Mouse (Mus musculus) MEL (cell line): ENCODE measurements at regions not wholly inside any gene's neighbourhood (a gene's known extent, or its start where the extent isn't known, plus 50 kb on each side); places are given as distances from the start of the nearest gene placed in this dataset.

Experiments used
- DNase-seq: peaks from one replicate; pipeline ENCODE4 v3.0.0; 2011; ENCODE audit warnings: low read depth, low spot score
- H3K27ac ChIP-seq: 2 replicates; pipeline ENCODE4 v1.5.1; 2012; ENCODE audit warnings: low read depth, mild to moderate bottlenecking, control low read depth, low read length, moderate library complexity; ENCODE audit not compliant: control insufficient read depth
- H3K27me3 ChIP-seq, 2 experiments: fragments of 150-350 bp in 1 of 2; sonication (generic) in 1 of 2; 2 replicates each; pipeline ENCODE4 v1.6.1; 2012; ENCODE audit warnings: low read length in 2 of 2, mild to moderate bottlenecking in 2 of 2, improper control_type of control experiment in 1 of 2, moderate library complexity in 1 of 2; ENCODE audit not compliant: insufficient read depth in 2 of 2, control insufficient read depth in 1 of 2
- H3K36me3 ChIP-seq, 2 experiments: 2 replicates each; pipeline ENCODE4 v1.6.1; 2012 to 2014; ENCODE audit warnings: low read length in 2 of 2, improper control_type of control experiment in 1 of 2, inconsistent platforms in 1 of 2, mild to moderate bottlenecking in 1 of 2; ENCODE audit not compliant: insufficient read depth in 2 of 2, control insufficient read depth in 1 of 2
- H3K4me1 ChIP-seq, 2 experiments: fragments of 150-350 bp in 1 of 2; sonication (generic) in 1 of 2; 2 replicates each; pipeline ENCODE4 v1.6.1; 2012; ENCODE audit warnings: low read length in 2 of 2, improper control_type of control experiment in 1 of 2, mild to moderate bottlenecking in 1 of 2; ENCODE audit not compliant: insufficient read depth in 2 of 2, control insufficient read depth in 1 of 2
- H3K4me3 ChIP-seq, 2 experiments: fragments of 150-350 bp in 1 of 2; sonication (generic) in 1 of 2; 2 replicates each; pipeline ENCODE4 v1.5.1; 2012; ENCODE audit warnings: low read depth in 2 of 2, low read length in 2 of 2, mild to moderate bottlenecking in 2 of 2, moderate library complexity in 2 of 2, control low read depth in 1 of 2, improper control_type of control experiment in 1 of 2; ENCODE audit not compliant: control insufficient read depth in 1 of 2, insufficient read depth in 1 of 2
- H3K79me2 ChIP-seq: 2 replicates; pipeline ENCODE4 v1.6.1; 2012; ENCODE audit warnings: mild to moderate bottlenecking, low read length, moderate library complexity; ENCODE audit not compliant: control insufficient read depth, poor library complexity, insufficient read depth
- H3K9ac ChIP-seq: 2 replicates; pipeline ENCODE4 v1.6.1; 2012; ENCODE audit warnings: low read depth, mild to moderate bottlenecking, control low read depth, low read length, moderate library complexity; ENCODE audit not compliant: control insufficient read depth, poor library complexity, severe bottlenecking
- H3K9me3 ChIP-seq: fragments of 150-350 bp; sonication (generic); replicated peaks from 2 replicates; pipeline ENCODE4 v1.6.1; 2012; ENCODE audit warnings: mild to moderate bottlenecking, low read length, improper control_type of control experiment, moderate library complexity; ENCODE audit not compliant: insufficient read depth
- CHD1 ChIP-seq: IDR thresholded peaks from 2 replicates; pipeline ENCODE4 v1.6.1; 2012; ENCODE audit warnings: low read depth, mild to moderate bottlenecking, inconsistent platforms, low read length, improper control_type of control experiment
- CHD2 ChIP-seq: IDR thresholded peaks from 2 replicates; pipeline ENCODE4 v1.6.1; 2011; ENCODE audit warnings: low read length, improper control_type of control experiment
- CTCF ChIP-seq, 3 experiments: IDR thresholded peaks in 2 of 3; conservative IDR thresholded peaks in 1 of 3; 2 replicates each; pipeline ENCODE4 v1.5.1; 2011 to 2012; ENCODE audit warnings: low read length in 3 of 3, low read depth in 2 of 3, mild to moderate bottlenecking in 2 of 3, improper control_type of control experiment in 1 of 3, inconsistent platforms in 1 of 3, mixed read lengths in 1 of 3, moderate library complexity in 1 of 3; ENCODE audit not compliant: control insufficient read depth in 1 of 3, insufficient read depth in 1 of 3, poor library complexity in 1 of 3, severe bottlenecking in 1 of 3
- E2F4 ChIP-seq: IDR thresholded peaks from 2 replicates; pipeline ENCODE4 v1.6.1; 2011; ENCODE audit warnings: low read depth, low read length, improper control_type of control experiment, borderline replicate concordance
- ELF1 ChIP-seq: IDR thresholded peaks from 2 replicates; pipeline ENCODE4 v1.6.1; 2014; ENCODE audit warnings: low read depth, mild to moderate bottlenecking, inconsistent platforms, low read length, improper control_type of control experiment, moderate library complexity
- ETS1 ChIP-seq: IDR thresholded peaks from 2 replicates; pipeline ENCODE4 v1.6.1; 2012; ENCODE audit warnings: low read depth, mild to moderate bottlenecking, inconsistent platforms, low read length, improper control_type of control experiment, moderate library complexity
- GATA1 ChIP-seq: IDR thresholded peaks from 2 replicates; pipeline ENCODE4 v1.6.1; 2011; ENCODE audit warnings: low read depth, low read length, improper control_type of control experiment
- HCFC1 ChIP-seq: IDR thresholded peaks from 2 replicates; pipeline ENCODE4 v1.6.1; 2012; ENCODE audit warnings: low read depth, mild to moderate bottlenecking, inconsistent platforms, low read length, improper control_type of control experiment, moderate library complexity
- JUND ChIP-seq: IDR thresholded peaks from 2 replicates; pipeline ENCODE4 v1.6.1; 2011; ENCODE audit warnings: low read depth, mild to moderate bottlenecking, improper control_type of control experiment, low read length
- KAT2A ChIP-seq: conservative IDR thresholded peaks from 2 replicates; pipeline ENCODE4 v1.6.1; 2012; ENCODE audit warnings: low read depth, low read length, improper control_type of control experiment, inconsistent platforms
- MAFK ChIP-seq: IDR thresholded peaks from 2 replicates; pipeline ENCODE4 v1.6.1; 2011; ENCODE audit warnings: low read depth, mild to moderate bottlenecking, low read length, improper control_type of control experiment, borderline replicate concordance
- MAX ChIP-seq: IDR thresholded peaks from 2 replicates; pipeline ENCODE4 v1.6.1; 2011; ENCODE audit warnings: low read length, improper control_type of control experiment
- MEF2A ChIP-seq: IDR thresholded peaks from 2 replicates; pipeline ENCODE4 v1.6.1; 2014; ENCODE audit warnings: low read depth, mild to moderate bottlenecking, inconsistent platforms, low read length, improper control_type of control experiment; ENCODE audit not compliant: poor library complexity, insufficient replicate concordance, severe bottlenecking; ENCODE audit errors: extremely low read depth
- MXI1 ChIP-seq: IDR thresholded peaks from 2 replicates; pipeline ENCODE4 v1.6.1; 2011; ENCODE audit warnings: mild to moderate bottlenecking, low read depth, low read length, improper control_type of control experiment
- NELFE ChIP-seq: IDR thresholded peaks from 2 replicates; pipeline ENCODE4 v1.6.1; 2011; ENCODE audit warnings: low read depth, low read length, improper control_type of control experiment
- POLR2AphosphoS2 ChIP-seq: IDR thresholded peaks from 2 replicates; pipeline ENCODE4 v1.6.1; 2011; ENCODE audit warnings: low read length, improper control_type of control experiment
- POLR2AphosphoS5 ChIP-seq: IDR thresholded peaks from 2 replicates; pipeline ENCODE4 v1.6.1; 2012; ENCODE audit warnings: low read depth, borderline replicate concordance, mild to moderate bottlenecking, inconsistent platforms, low read length, moderate library complexity, mixed read lengths
- RAD21 ChIP-seq: IDR thresholded peaks from 2 replicates; pipeline ENCODE4 v1.6.1; 2011; ENCODE audit warnings: mild to moderate bottlenecking, low read depth, low read length, improper control_type of control experiment
- SMC3 ChIP-seq: IDR thresholded peaks from 2 replicates; pipeline ENCODE4 v1.6.1; 2011; ENCODE audit warnings: low read depth, low read length, improper control_type of control experiment
- TAL1 ChIP-seq: IDR thresholded peaks from 2 replicates; pipeline ENCODE4 v1.6.1; 2012; ENCODE audit warnings: mild to moderate bottlenecking, inconsistent platforms, low read length, moderate library complexity, mixed read lengths
- TCF12 ChIP-seq: IDR thresholded peaks from 2 replicates; pipeline ENCODE4 v1.6.1; 2014; ENCODE audit warnings: low read depth, mild to moderate bottlenecking, inconsistent platforms, low read length, improper control_type of control experiment, moderate library complexity
- UBTF ChIP-seq: IDR thresholded peaks from 2 replicates; pipeline ENCODE4 v1.6.1; 2012; ENCODE audit warnings: low read depth, mild to moderate bottlenecking, inconsistent platforms, low read length, improper control_type of control experiment, moderate library complexity, borderline replicate concordance; ENCODE audit not compliant: insufficient read depth
- ZC3H11A ChIP-seq: IDR thresholded peaks from 2 replicates; pipeline ENCODE4 v1.6.1; 2012; ENCODE audit warnings: low read depth, mild to moderate bottlenecking, inconsistent platforms, low read length, improper control_type of control experiment
- ZKSCAN1 ChIP-seq: IDR thresholded peaks from 2 replicates; pipeline ENCODE4 v1.6.1; 2012; ENCODE audit warnings: low read depth, mild to moderate bottlenecking, inconsistent platforms, low read length, improper control_type of control experiment, moderate library complexity
- ZMIZ1 ChIP-seq: IDR thresholded peaks from 2 replicates; pipeline ENCODE4 v1.6.1; 2012; ENCODE audit warnings: low read depth, mild to moderate bottlenecking, inconsistent platforms, low read length, improper control_type of control experiment, moderate library complexity
- ZNF384 ChIP-seq: IDR thresholded peaks from 2 replicates; pipeline ENCODE4 v1.6.1; 2012; ENCODE audit warnings: low read depth, mild to moderate bottlenecking, inconsistent platforms, low read length, improper control_type of control experiment

DNA sequence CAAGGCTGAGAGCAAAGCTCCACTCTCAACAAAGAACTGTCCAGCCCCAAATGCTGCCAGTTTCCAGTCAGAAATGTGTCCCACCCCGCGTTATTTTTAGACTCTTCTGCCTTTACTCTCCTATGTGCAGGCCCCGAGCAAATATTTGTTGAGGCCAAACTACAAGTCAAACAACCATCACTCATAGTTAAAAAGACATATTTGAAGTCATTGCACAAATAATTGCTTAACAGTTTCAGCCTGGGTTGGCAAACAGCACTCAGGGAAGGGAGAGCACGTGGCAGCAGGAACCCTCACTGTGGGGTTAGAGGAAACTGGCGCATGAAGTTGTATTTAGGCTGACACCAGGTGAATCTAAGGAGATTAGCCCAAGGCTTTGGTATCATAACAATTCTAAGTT, 94.8 kb upstream of the Xylt1 start:
- no peak for TF ChIP-seq ZKSCAN1
- no peak for TF ChIP-seq ETS1
- no peak for TF ChIP-seq GATA1
- TF ChIP-seq SMC3, result no peak
- TF ChIP-seq MEF2A, result no peak
- no peak for TF ChIP-seq ZMIZ1
- TF ChIP-seq MAFK, result no peak
- TF ChIP-seq CHD1, result no peak
- TF ChIP-seq KAT2A, result no peak
- no peak for TF ChIP-seq TAL1
- TF ChIP-seq HCFC1, result no peak
- no peak for TF ChIP-seq ELF1
- TF ChIP-seq JUND, result no peak
- no peak for TF ChIP-seq TCF12
- TF ChIP-seq E2F4, result no peak
- no peak for TF ChIP-seq RAD21
- no peak for TF ChIP-seq NELFE
- no peak for TF ChIP-seq POLR2AphosphoS5
- TF ChIP-seq ZNF384, result no peak
- no peaks in the 10 kb centered on the region for H3K27me3 ChIP-seq

GRCm38 (mm10) chr7:117303705-117304104, 77.1 kb upstream of the Xylt1 start:
- Histone ChIP-seq H3K36me3 (no peaks in the 10 kb centered on the region), H3K9me3 (no peaks in the 10 kb centered on the region), H3K4me1 (no peaks in the 10 kb centered on the region), H3K9ac (no peak overlapping the region), H3K79me2 (no peaks in the 10 kb centered on the region), H3K27ac (no peak overlapping the region), H3K4me3 (no peak overlapping the region), H3K27me3 (no peaks in the 10 kb centered on the region)
- peak; percentile 17 for DNase-seq
- TF ChIP-seq SMC3 (peak; percentile 58), MAFK (no peak), POLR2AphosphoS2 (no peak), CHD2 (no peak), MXI1 (no peak), KAT2A (no peak), CTCF (IDR thresholded peaks at IDR 0.05 in 2 of 3, conservative IDR thresholded peaks at IDR 0.05 in 1 of 3; ENCODE audit: control insufficient read depth in 1 of 3, insufficient read depth in 1 of 3, low read depth in 2 of 3, low read length in 3 of 3, poor library complexity in 1 of 3, severe bottlenecking in 1 of 3) (peak in 1 of 3 experiments; percentile 48; a peak in 2 of 6 replicates), ZKSCAN1 (no peak), MAX (no peak), ZC3H11A (peak; percentile 38; the same call in 1 of the 2 replicates), RAD21 (peak; percentile 48), UBTF (no peak), MEF2A (no peak), JUND (no peak)

More for the DNA sequence above, 94.8 kb upstream of the Xylt1 start:
- Histone ChIP-seq H3K9me3 (no peaks in the 10 kb centered on the region), H3K9ac (no peak overlapping the region), H3K4me1 (no peaks in the 10 kb centered on the region), H3K27ac (no peak overlapping the region), H3K36me3 (no peaks in the 10 kb centered on the region), H3K79me2 (no peaks in the 10 kb centered on the region), H3K4me3 (no peak overlapping the region)
- DNase-seq, result no peak
